Mouse (Mus musculus) CH12.LX (cell line): ENCODE data around the gene Tmem274.

Source experiments
- CTCF ChIP-seq, 2 experiments: IDR thresholded peaks in 1 of 2; conservative IDR thresholded peaks in 1 of 2; 2 replicates each; pipeline ENCODE4 v1.5.1; 2011 to 2012; ENCODE audit warnings: low read depth in 2 of 2, low read length in 2 of 2, improper control_type of control experiment in 1 of 2, inconsistent platforms in 1 of 2, mild to moderate bottlenecking in 1 of 2, moderate library complexity in 1 of 2
- E2F4 ChIP-seq: IDR thresholded peaks from 2 replicates; pipeline ENCODE4 v1.6.1; 2011; ENCODE audit warnings: low read depth, low read length, improper control_type of control experiment; ENCODE audit not compliant: insufficient replicate concordance
- EP300 ChIP-seq: IDR thresholded peaks from 2 replicates; pipeline ENCODE4 v1.6.1; 2011; ENCODE audit warnings: low read length, improper control_type of control experiment
- JUN ChIP-seq: IDR thresholded peaks from 2 replicates; pipeline ENCODE4 v1.6.1; 2011; ENCODE audit warnings: low read depth, mild to moderate bottlenecking, low read length, improper control_type of control experiment, moderate library complexity; ENCODE audit not compliant: insufficient read depth
- KAT2A ChIP-seq: IDR thresholded peaks from 2 replicates; pipeline ENCODE4 v1.6.1; 2012; ENCODE audit warnings: low read length, improper control_type of control experiment, inconsistent platforms; ENCODE audit not compliant: insufficient replicate concordance
- MAFK ChIP-seq: IDR thresholded peaks from 2 replicates; pipeline ENCODE4 v1.6.1; 2011; ENCODE audit warnings: low read length, improper control_type of control experiment; ENCODE audit not compliant: insufficient replicate concordance
- NRF1 ChIP-seq: IDR thresholded peaks from 2 replicates; pipeline ENCODE4 v1.6.1; 2014; ENCODE audit warnings: low read depth, mild to moderate bottlenecking, inconsistent platforms, low read length, improper control_type of control experiment, moderate library complexity
- POLR2A ChIP-seq: IDR thresholded peaks from 2 replicates; pipeline ENCODE4 v1.6.1; 2011; ENCODE audit warnings: low read depth, mild to moderate bottlenecking, improper control_type of control experiment, low read length
- POLR2AphosphoS2 ChIP-seq: IDR thresholded peaks from 2 replicates; pipeline ENCODE4 v1.6.1; 2011; ENCODE audit warnings: low read depth, low read length, improper control_type of control experiment
- SIN3A ChIP-seq: IDR thresholded peaks from 2 replicates; pipeline ENCODE4 v1.6.1; 2012; ENCODE audit warnings: low read length, improper control_type of control experiment, inconsistent platforms
- TBP ChIP-seq: conservative IDR thresholded peaks from 2 replicates; pipeline ENCODE4 v1.6.1; 2011; ENCODE audit warnings: low read depth, low read length, improper control_type of control experiment
- ZMIZ1 ChIP-seq: IDR thresholded peaks from 2 replicates; pipeline ENCODE4 v1.6.1; 2012; ENCODE audit warnings: low read depth, mild to moderate bottlenecking, inconsistent platforms, low read length, improper control_type of control experiment

DNA sequence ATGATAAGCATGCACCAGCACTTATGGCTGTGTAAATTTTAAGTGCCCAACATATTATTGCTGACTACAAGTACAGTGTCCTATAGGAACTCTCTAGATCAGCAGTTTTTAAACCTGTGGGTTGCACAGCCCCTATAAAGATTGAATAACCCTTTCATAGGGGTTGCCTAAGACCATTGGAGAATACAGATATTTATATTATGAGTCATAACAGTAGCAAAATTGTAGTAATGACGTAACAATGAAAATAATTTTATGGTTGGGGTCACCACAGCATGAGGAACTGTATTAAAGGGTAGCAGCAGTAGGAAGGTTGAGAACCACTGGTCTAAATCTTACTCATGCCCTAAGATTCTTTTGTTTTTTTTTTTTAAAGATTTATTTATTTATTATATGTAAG, 17.8 kb upstream of the Tmem274 start:
- TF ChIP-seq NRF1 (no peak), JUN (no peak), POLR2A (no peak), CTCF (conservative IDR thresholded peaks at IDR 0.05 in 1 of 2, IDR thresholded peaks at IDR 0.05 in 1 of 2; ENCODE audit: low read depth in 2 of 2, low read length in 2 of 2) (no peak), SIN3A (no peak), KAT2A (no peak), EP300 (no peak), MAFK (no peak), ZMIZ1 (no peak), TBP (no peak), POLR2AphosphoS2 (no peak), E2F4 (no peak)
